Mouse (Mus musculus): ENCODE measurements at regions not wholly inside any gene's neighbourhood (a gene's known extent, or its start where the extent isn't known, plus 50 kb on each side); places are given as distances from the start of the nearest gene placed in this dataset.

- no peak for DNase-seq
These were observed 52.7 kb upstream of the Rab3gap2 start for GRCm38 (mm10) chr1:185151130-185151799.

- DNase-seq = peak; percentile 4
These were observed 53.3 kb upstream of the Rab3gap2 start for GRCm38 (mm10) chr1:185150431-185151129.

GRCm38 (mm10) chr1:185144791-185145190, 59.1 kb upstream of the Rab3gap2 start:
- peak; percentile 7 for DNase-seq

GRCm38 (mm10) chr1:185144006-185144405, 59.9 kb upstream of the Rab3gap2 start:
- no peak for DNase-seq

- DNase-seq = no peak
These were observed 63.6 kb upstream of the Rab3gap2 start for GRCm38 (mm10) chr1:185140317-185140716.

- DNase-seq = no peak
These were observed 75.7 kb upstream of the Rab3gap2 start for GRCm38 (mm10) chr1:185128209-185128608.

- no peak for DNase-seq
These were observed 78.1 kb upstream of the Rab3gap2 start for GRCm38 (mm10) chr1:185125737-185126286.

- no peak for DNase-seq
These were observed 82.4 kb upstream of the Rab3gap2 start for GRCm38 (mm10) chr1:185121552-185121951.

GRCm38 (mm10) chr1:185120416-185120815, 83.5 kb upstream of the Rab3gap2 start:
- no peak for DNase-seq

- no peak for DNase-seq
These were observed 86.2 kb upstream of the Rab3gap2 start for GRCm38 (mm10) chr1:185117711-185118110.

GRCm38 (mm10) chr1:185113687-185114086, 90.2 kb upstream of the Rab3gap2 start:
- no peak for DNase-seq

GRCm38 (mm10) chr1:185112017-185112399, 91.9 kb upstream of the Rab3gap2 start:
- no peak for DNase-seq

GRCm38 (mm10) chr1:185111347-185112016, 92.4 kb upstream of the Rab3gap2 start:
- DNase-seq = peak; percentile 72

- no peak for DNase-seq
These were observed 98.7 kb upstream of the Rab3gap2 start for GRCm38 (mm10) chr1:185104945-185105884.

GRCm38 (mm10) chr1:185103803-185104202, 100.1 kb upstream of the Rab3gap2 start:
- DNase-seq = no peak

GRCm38 (mm10) chr1:185098975-185099958, 99.9 kb upstream of the Mark1 start:
- DNase-seq = no peak

- DNase-seq = no peak
These were observed 99.0 kb upstream of the Mark1 start for GRCm38 (mm10) chr1:185098195-185098974.

GRCm38 (mm10) chr1:185096741-185097140, 97.4 kb upstream of the Mark1 start:
- DNase-seq = no peak

GRCm38 (mm10) chr1:185092757-185093156, 93.4 kb upstream of the Mark1 start:
- no peak for DNase-seq

GRCm38 (mm10) chr1:185091816-185092558, 92.6 kb upstream of the Mark1 start:
- no peak for DNase-seq

Data from right cerebral cortex, postnatal 4 days (tissue).